Mouse (Mus musculus): ENCODE measurements around the gene Mzf1. TPM values are rescaled to one million over a fixed set of nuclear protein-coding genes. Genes with fewer than 3 reads are reported as not detected.

Gene Mzf1
- total and polyA plus RNA-seq, 3 experiments: 0.31 to 0.55 (median 0.50) TPM

- DNase-seq (ENCODE audit: extremely low read depth): no peak
- H3K4me1 ChIP-seq (ENCODE audit: control insufficient read depth in 1 of 2, insufficient read depth in 2 of 2): peaks cover 8 to 14% of the 10 kb centered on the region in 2 experiments; a peak in 2 of 4 replicates
- 0 out of 2 replicates have a peak, but pooled peaks cover 3% of the 10 kb centered on the region for H3K79me2 ChIP-seq (replicated peaks; ENCODE audit: control insufficient read depth, extremely low read depth, insufficient read depth, poor library complexity, severe bottlenecking)
- H3K36me3 ChIP-seq (replicated peaks in 1 of 2; ENCODE audit: control insufficient read depth in 1 of 2, insufficient read depth in 1 of 2, low read length in 1 of 2): peaks cover 25 to 29% of the 10 kb centered on the region in 2 experiments
- H3K9me3 ChIP-seq (replicated peaks; ENCODE audit: low read length): no peaks in the 10 kb centered on the region
- peak within 1 kb of the TSS; percentile 84 to 95 (median 84) for H3K4me3 ChIP-seq (replicated peaks in 1 of 3; ENCODE audit: low read depth in 2 of 3, low read length in 2 of 3, poor library complexity in 1 of 3)
- peaks cover 9% of the 10 kb centered on the region for H3K27me3 ChIP-seq (replicated peaks)
- peak within 1 kb of the TSS; percentile 94 for H3K9ac ChIP-seq (ENCODE audit: insufficient read depth, low read depth)
- TF ChIP-seq IRF4 (IDR thresholded peaks at IDR 0.05; ENCODE audit: low read depth, low read length): no peak
- no peak for TF ChIP-seq CHD2 (IDR thresholded peaks at IDR 0.05; ENCODE audit: low read length)
- TF ChIP-seq CTCF (conservative IDR thresholded peaks at IDR 0.05 in 1 of 2, IDR thresholded peaks at IDR 0.05 in 1 of 2; ENCODE audit: low read depth in 2 of 2, low read length in 2 of 2): peak in 1 of 2 experiments; percentile 48; a peak in 2 of 4 replicates
- no peak for TF ChIP-seq GABPA (IDR thresholded peaks at IDR 0.05; ENCODE audit: insufficient replicate concordance, low read depth, low read length)
- no peak for TF ChIP-seq RCOR1 (conservative IDR thresholded peaks at IDR 0.05; ENCODE audit: low read depth, low read length)
- TF ChIP-seq CHD1 (IDR thresholded peaks at IDR 0.05; ENCODE audit: low read depth, low read length): no peak
- 0 out of 2 replicates have a peak, but pooled peaks have one; percentile 2 for TF ChIP-seq POLR2A (IDR thresholded peaks at IDR 0.05; ENCODE audit: low read depth, low read length)
- TF ChIP-seq NRF1 (IDR thresholded peaks at IDR 0.05; ENCODE audit: low read depth, low read length): no peak
- no peak for TF ChIP-seq JUN (IDR thresholded peaks at IDR 0.05; ENCODE audit: insufficient read depth, low read depth, low read length)
- TF ChIP-seq ZNF384 (IDR thresholded peaks at IDR 0.05; ENCODE audit: low read depth, low read length): peak; percentile 81
- TF ChIP-seq POLR2AphosphoS2 (IDR thresholded peaks at IDR 0.05; ENCODE audit: low read depth, low read length): 0 out of 2 replicates have a peak, but pooled peaks have one; percentile 0
- no peak for TF ChIP-seq MAFK (IDR thresholded peaks at IDR 0.05; ENCODE audit: insufficient replicate concordance, low read length)
- dilution Hi-C loops (cut with MboI; ENCODE audit: extremely low pct_ligation_motif_present, extremely low pct_unique_long_range_greater_than_20kb, low sequenced_read_pairs) (no loop called here), in situ Hi-C loops (cut with MboI; ENCODE audit: low pct_ligation_motif_present, low pct_unique_long_range_greater_than_20kb, low sequenced_read_pairs) (loop anchor here (25.0 kb wide), 1 partner anchor 523 kb away; the partner anchor contains the start of gene Zfp606)
- H3K27ac ChIP-seq (ENCODE audit: insufficient read depth, low read depth): peak within 1 kb of the TSS; percentile 89
- peak within 1 kb of the TSS; percentile 70 for H3K4me2 ChIP-seq (ENCODE audit: insufficient read depth, low read depth, poor library complexity, severe bottlenecking)
Measured at GRCm38 (mm10) chr7:13010005-13010908, 44.3 kb downstream of the Mzf1 start, which contains the start of gene Zbtb45. Gene Zbtb45, minus strand, starts transcription at chr7:13010034.

GRCm38 (mm10) chr7:13009143-13010004 is 45.2 kb downstream of the Mzf1 start:
- Histone ChIP-seq H3K9me3 (replicated peaks; ENCODE audit: low read length) (no peaks in the 10 kb centered on the region), H3K36me3 (replicated peaks in 1 of 2; ENCODE audit: control insufficient read depth in 1 of 2, insufficient read depth in 1 of 2, low read length in 1 of 2) (peaks cover 25 to 36% of the 10 kb centered on the region in 2 experiments), H3K27ac (ENCODE audit: insufficient read depth, low read depth) (peak overlapping the region; percentile 89), H3K9ac (ENCODE audit: insufficient read depth, low read depth) (peak overlapping the region; percentile 94), H3K79me2 (replicated peaks; ENCODE audit: control insufficient read depth, extremely low read depth, insufficient read depth, poor library complexity, severe bottlenecking) (0 out of 2 replicates have a peak, but pooled peaks cover 3% of the 10 kb centered on the region), H3K27me3 (replicated peaks) (peaks cover 7% of the 10 kb centered on the region), H3K4me2 (ENCODE audit: insufficient read depth, low read depth, poor library complexity, severe bottlenecking) (peak overlapping the region; percentile 70), H3K4me3 (replicated peaks in 1 of 3; ENCODE audit: low read depth in 2 of 3, low read length in 2 of 3, poor library complexity in 1 of 3) (peak overlapping the region; percentile 84 to 95 (median 84)), H3K4me1 (ENCODE audit: control insufficient read depth in 1 of 2, insufficient read depth in 2 of 2) (peaks cover 8 to 14% of the 10 kb centered on the region in 2 experiments; a peak in 2 of 4 replicates)
- in situ Hi-C loops (cut with MboI; ENCODE audit: low pct_ligation_motif_present, low pct_unique_long_range_greater_than_20kb, low sequenced_read_pairs): loop anchor here (5.0 to 25.0 kb wide), 4 partner anchors 33 to 522 kb away; partner anchors contain the start of gene Zfp606
- dilution Hi-C loops (cut with MboI; ENCODE audit: extremely low pct_ligation_motif_present, extremely low pct_unique_long_range_greater_than_20kb, low sequenced_read_pairs): no loop called here
- peak; percentile 97 for DNase-seq (ENCODE audit: extremely low read depth)
- peak; percentile 95 for TF ChIP-seq HCFC1 (IDR thresholded peaks at IDR 0.05; ENCODE audit: low read depth, low read length)
- peak; percentile 68 for TF ChIP-seq MAX (IDR thresholded peaks at IDR 0.05; ENCODE audit: low read length)
- peak; percentile 93 for TF ChIP-seq E2F4 (IDR thresholded peaks at IDR 0.05; ENCODE audit: insufficient replicate concordance, low read depth, low read length)
- peak; percentile 66; the same call in 1 of the 2 replicates for TF ChIP-seq ZMIZ1 (IDR thresholded peaks at IDR 0.05; ENCODE audit: low read depth, low read length)
- no peak for TF ChIP-seq ZNF384 (IDR thresholded peaks at IDR 0.05; ENCODE audit: low read depth, low read length)
- no peak for TF ChIP-seq USF1 (IDR thresholded peaks at IDR 0.05; ENCODE audit: low read depth, low read length)
- TF ChIP-seq SMC3 (IDR thresholded peaks at IDR 0.05; ENCODE audit: low read depth, low read length): peak; percentile 66
- 0 out of 2 replicates have a peak, but pooled peaks have one; percentile 11 for TF ChIP-seq EP300 (IDR thresholded peaks at IDR 0.05; ENCODE audit: low read length)
- peak; percentile 83 for TF ChIP-seq POLR2A (IDR thresholded peaks at IDR 0.05; ENCODE audit: low read depth, low read length)
- TF ChIP-seq JUN (IDR thresholded peaks at IDR 0.05; ENCODE audit: insufficient read depth, low read depth, low read length): no peak
- TF ChIP-seq NELFE (IDR thresholded peaks at IDR 0.05; ENCODE audit: low read depth, low read length): peak; percentile 78
- no peak for TF ChIP-seq ZKSCAN1 (IDR thresholded peaks at IDR 0.05; ENCODE audit: borderline replicate concordance, low read depth, low read length)
- peak; percentile 79 for TF ChIP-seq MYC (IDR thresholded peaks at IDR 0.05; ENCODE audit: low read depth, low read length)
- TF ChIP-seq ETS1 (conservative IDR thresholded peaks at IDR 0.05; ENCODE audit: low read depth, low read length): peak; percentile 64; the same call in 1 of the 2 replicates
- peak; percentile 87 for TF ChIP-seq MEF2A (IDR thresholded peaks at IDR 0.05; ENCODE audit: borderline replicate concordance, low read depth, low read length)
- peak; percentile 63 for TF ChIP-seq RAD21 (IDR thresholded peaks at IDR 0.05; ENCODE audit: low read depth, low read length)
- no peak; the same call in 1 of the 2 replicates for TF ChIP-seq CHD1 (IDR thresholded peaks at IDR 0.05; ENCODE audit: low read depth, low read length)
- peak; percentile 15; the same call in 1 of the 2 replicates for TF ChIP-seq ZC3H11A (IDR thresholded peaks at IDR 0.05; ENCODE audit: low read depth, low read length)
- peak; percentile 77 for TF ChIP-seq CHD2 (IDR thresholded peaks at IDR 0.05; ENCODE audit: low read length)

All from CH12.LX (cell line).